Mouse (Mus musculus) liver, embryonic 11.5 days (tissue): ENCODE measurements around the gene Mat2a. TPM values are rescaled to one million over a fixed set of nuclear protein-coding genes. Genes with fewer than 3 reads are reported as not detected.

Source experiments
- ATAC-seq: fragments of 200-750 bp; cut with Nextera tagmentation; replicated peaks from 2 replicates; pipeline ENCODE4 v1.8.0; 2017; ENCODE audit warnings: moderate number of reproducible peaks, mild to moderate bottlenecking, moderate TSS enrichment, moderate library complexity; ENCODE audit not compliant: low FRiP score
- DNase-seq: peaks from one replicate; pipeline ENCODE4 v3.0.0-alpha.2; 2017; ENCODE audit warnings: low spot score
- H3K27ac ChIP-seq: fragments of 300-500 bp; sonication (generic); 2 replicates; pipeline ENCODE4 v1.5.1; 2014; ENCODE audit warnings: mild to moderate bottlenecking, low read depth, low read length, control low read depth
- H3K27me3 ChIP-seq: fragments of 300-500 bp; sonication (generic); replicated peaks from 2 replicates; pipeline ENCODE4 v1.6.1; 2014; ENCODE audit warnings: low read length, mixed read lengths; ENCODE audit not compliant: control insufficient read depth, insufficient read depth
- H3K36me3 ChIP-seq: fragments of 300-500 bp; sonication (generic); 2 replicates; pipeline ENCODE4 v1.6.1; 2014; ENCODE audit warnings: mild to moderate bottlenecking, low read length, moderate library complexity, mixed read lengths; ENCODE audit not compliant: control insufficient read depth, insufficient read depth
- H3K4me1 ChIP-seq: fragments of 300-500 bp; sonication (generic); replicated peaks from 2 replicates; pipeline ENCODE4 v1.6.1; 2014; ENCODE audit warnings: low read length, mixed read lengths; ENCODE audit not compliant: control insufficient read depth, insufficient read depth
- H3K4me2 ChIP-seq: fragments of 300-500 bp; sonication (generic); 2 replicates; pipeline ENCODE4 v1.6.1; 2014; ENCODE audit warnings: mild to moderate bottlenecking, control low read depth, moderate library complexity
- H3K4me3 ChIP-seq: fragments of 300-500 bp; sonication (generic); 2 replicates; pipeline ENCODE4 v1.5.1; 2014; ENCODE audit warnings: low read depth, low read length, control low read depth
- H3K9ac ChIP-seq: fragments of 300-500 bp; sonication (generic); 2 replicates; pipeline ENCODE4 v1.6.1; 2014; ENCODE audit warnings: low read depth, low read length, control low read depth
- H3K9me3 ChIP-seq: fragments of 300-500 bp; sonication (generic); 2 replicates; pipeline ENCODE4 v1.6.1; 2016; ENCODE audit warnings: low read length, inconsistent platforms, mixed read lengths; ENCODE audit not compliant: control insufficient read depth
- whole genome bisulfite sequencing: fragments of 180-500 bp; shearing (Covaris S2); extraction: QIAGEN DNeasy Blood & Tissue Kit; methylation state at CpG from one replicate; pipeline ENCODE4 v1.1.7; 2014; 5-methylcytosine and 5-hydroxymethylcytosine counted together
- polyA plus RNA-seq: library from polyadenylated mRNA; unstranded; fragments of >200 nt; fragmentation: Nextera tagmentation; extraction: Ambion mirVana; gene quantifications from 2 replicates; pipeline ENCODE4 v1.2.1, GENCODE M21; 2014

Gene Mat2a
- polyA plus RNA-seq, result 426 and 477 TPM in 2 replicates

GRCm38 (mm10) chr6:72439355-72440185 is at the start of gene Mat2a:
Gene Mat2a, minus strand, starts transcription at chr6:72439558.
- H3K36me3 ChIP-seq, result peaks cover 22% of the 10 kb centered on the region
- peak within 1 kb of the TSS; percentile 75 for H3K4me2 ChIP-seq
- no peaks in the 10 kb centered on the region for H3K9me3 ChIP-seq
- H3K27me3 ChIP-seq, result no peaks in the 10 kb centered on the region
- DNase-seq (peak; percentile 95), ATAC-seq (peak; percentile 85)
- peaks cover 8% of the 10 kb centered on the region for H3K4me1 ChIP-seq
- H3K27ac ChIP-seq, result peak within 1 kb of the TSS; percentile 99
- under 1% methylated on average over 76 of the region's 77 CpGs for WGBS
- peak within 1 kb of the TSS; percentile 100 for H3K9ac ChIP-seq
- peak within 1 kb of the TSS; percentile 96 for H3K4me3 ChIP-seq

- H3K4me2 ChIP-seq, result no peak overlapping the region
- H3K27me3 ChIP-seq, result peaks cover under 1% of the 10 kb centered on the region; the same call in 1 of the 2 replicates
- H3K27ac ChIP-seq, result no peak overlapping the region
- H3K36me3 ChIP-seq, result no peaks in the 10 kb centered on the region
- H3K9me3 ChIP-seq, result no peaks in the 10 kb centered on the region
- 69% methylated on average over 3 of the region's 3 CpGs for WGBS
- DNase-seq (no peak), ATAC-seq (no peak)
- H3K4me3 ChIP-seq, result no peak overlapping the region
- peaks cover 4% of the 10 kb centered on the region for H3K4me1 ChIP-seq
- H3K9ac ChIP-seq, result no peak overlapping the region
Observed at GRCm38 (mm10) chr6:72488850-72489249, 49.5 kb upstream of the Mat2a start.

DNA sequence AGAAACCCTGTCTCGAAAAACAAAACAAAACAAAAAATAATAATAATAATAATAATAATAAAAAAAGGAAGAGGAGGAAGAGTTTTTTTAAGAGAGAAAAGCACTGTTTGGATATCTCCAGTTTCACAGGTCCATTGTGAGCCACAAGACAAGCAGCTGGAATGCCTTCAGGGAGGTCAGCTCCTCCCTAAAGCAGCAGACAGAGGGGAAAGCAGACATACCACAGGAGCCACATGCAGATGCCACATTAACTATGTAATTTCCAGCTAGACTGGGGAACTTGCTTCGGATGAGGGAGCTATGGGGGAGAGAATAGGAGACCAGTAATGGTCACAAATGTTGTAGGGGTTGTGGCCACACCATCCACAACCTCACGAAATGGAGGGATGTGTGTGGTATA is 47.9 kb upstream of the Mat2a start:
- 68% methylated on average over 3 of the region's 3 CpGs for WGBS
- H3K4me1 ChIP-seq, result no peaks in the 10 kb centered on the region

GRCm38 (mm10) chr6:72486307-72486706 is 46.9 kb upstream of the Mat2a start:
- H3K9me3 ChIP-seq, result no peaks in the 10 kb centered on the region
- H3K9ac ChIP-seq, result no peak overlapping the region
- no peaks in the 10 kb centered on the region for H3K27me3 ChIP-seq
- 87% methylated on average over 6 of the region's 6 CpGs for WGBS
- H3K4me3 ChIP-seq, result no peak overlapping the region
- no peak overlapping the region for H3K27ac ChIP-seq
- no peaks in the 10 kb centered on the region for H3K36me3 ChIP-seq
- ATAC-seq, result no peak
- DNase-seq, result no peak
- no peaks in the 10 kb centered on the region for H3K4me1 ChIP-seq
- no peak overlapping the region for H3K4me2 ChIP-seq

More for the DNA sequence above, 47.9 kb upstream of the Mat2a start:
- no peaks in the 10 kb centered on the region for H3K9me3 ChIP-seq
- no peak overlapping the region for H3K4me3 ChIP-seq
- no peak overlapping the region for H3K9ac ChIP-seq
- no peak for DNase-seq
- no peak overlapping the region for H3K27ac ChIP-seq
- no peak for ATAC-seq
- no peaks in the 10 kb centered on the region for H3K36me3 ChIP-seq
- H3K27me3 ChIP-seq, result no peaks in the 10 kb centered on the region
- no peak overlapping the region for H3K4me2 ChIP-seq

- Histone ChIP-seq H3K36me3 (no peaks in the 10 kb centered on the region), H3K27ac (no peak overlapping the region), H3K9ac (no peak overlapping the region), H3K4me3 (no peak overlapping the region), H3K27me3 (no peaks in the 10 kb centered on the region), H3K9me3 (no peaks in the 10 kb centered on the region), H3K4me1 (no peaks in the 10 kb centered on the region), H3K4me2 (no peak overlapping the region)
- no peak for ATAC-seq
- 64% methylated on average over 4 of the region's 4 CpGs for WGBS
- DNase-seq, result no peak
Observed at GRCm38 (mm10) chr6:72484887-72485286, 45.5 kb upstream of the Mat2a start.

- Histone ChIP-seq H3K27ac (no peak overlapping the region), H3K36me3 (no peaks in the 10 kb centered on the region), H3K4me1 (no peaks in the 10 kb centered on the region), H3K9ac (no peak overlapping the region), H3K9me3 (no peaks in the 10 kb centered on the region), H3K27me3 (no peaks in the 10 kb centered on the region), H3K4me2 (no peak overlapping the region), H3K4me3 (no peak overlapping the region)
- ATAC-seq (no peak), DNase-seq (no peak)
- 48% methylated on average over 2 of the region's 2 CpGs for WGBS
Observed at GRCm38 (mm10) chr6:72482156-72482555, 42.8 kb upstream of the Mat2a start.

DNA sequence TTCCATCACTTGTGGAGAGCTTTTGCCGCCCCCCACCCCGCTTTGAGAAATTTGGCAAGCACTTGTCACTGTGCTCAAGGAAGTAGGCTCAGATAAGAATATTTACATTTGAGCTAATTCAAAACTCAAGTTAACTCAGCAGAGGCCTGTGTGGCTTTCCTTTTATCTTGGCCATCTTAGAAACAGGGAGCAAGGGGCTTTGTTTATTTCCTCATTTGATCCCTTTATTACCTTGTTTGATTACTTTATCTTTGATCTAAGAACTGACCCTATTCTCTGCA is 41.0 kb upstream of the Mat2a start:
- Histone ChIP-seq H3K9ac (no peak overlapping the region), H3K27me3 (no peaks in the 10 kb centered on the region), H3K27ac (no peak overlapping the region), H3K9me3 (no peaks in the 10 kb centered on the region), H3K36me3 (no peaks in the 10 kb centered on the region), H3K4me1 (no peaks in the 10 kb centered on the region), H3K4me3 (no peak overlapping the region), H3K4me2 (no peak overlapping the region)
- WGBS, result 65% methylated on average over 2 of the region's 2 CpGs
- ATAC-seq (no peak), DNase-seq (no peak)

- H3K4me3 ChIP-seq, result no peak overlapping the region
- H3K4me2 ChIP-seq, result no peak overlapping the region
- H3K9ac ChIP-seq, result no peak overlapping the region
- H3K27me3 ChIP-seq, result no peaks in the 10 kb centered on the region
- no peaks in the 10 kb centered on the region for H3K36me3 ChIP-seq
- no peaks in the 10 kb centered on the region for H3K4me1 ChIP-seq
- no peak for ATAC-seq
- DNase-seq, result no peak
- 67% methylated on average over 12 of the region's 12 CpGs for WGBS
- H3K9me3 ChIP-seq, result no peaks in the 10 kb centered on the region
- no peak overlapping the region for H3K27ac ChIP-seq
Observed at GRCm38 (mm10) chr6:72479645-72480421, 40.5 kb upstream of the Mat2a start.
